Mouse (Mus musculus): ENCODE measurements around the gene Gm5152.
"Not testable (repeated sequence)": the region's sequence is repeated elsewhere in the genome, so short reads cannot be mapped to it uniquely, and the experiment has no call there.

Gm5152 gene

DNA sequence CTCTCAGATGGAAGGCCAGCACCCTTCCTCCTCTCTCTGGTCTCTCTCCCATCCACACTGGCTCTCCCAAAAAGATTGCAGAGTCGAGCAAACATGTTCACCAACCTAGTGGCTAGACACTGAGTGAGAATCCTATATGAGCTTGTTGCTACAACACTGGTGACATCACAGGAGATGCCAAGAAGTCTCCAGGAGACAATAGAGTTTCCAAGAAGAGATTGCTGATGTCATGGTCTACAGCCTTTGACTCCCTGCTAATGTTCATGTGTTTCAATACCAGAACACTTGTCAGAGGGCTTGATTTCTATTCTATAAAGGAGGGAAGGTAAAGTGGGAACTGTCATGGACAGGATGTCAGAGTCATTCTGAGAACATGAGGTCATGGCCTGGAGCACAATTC is at the start of gene Gm5152:
Gm5152 (minus strand) TSS at position 101 of the 400 bp plus-strand sequence.
- DNase-seq (ENCODE audit: low spot score in 2 of 2) = not testable (repeated sequence)

DNA sequence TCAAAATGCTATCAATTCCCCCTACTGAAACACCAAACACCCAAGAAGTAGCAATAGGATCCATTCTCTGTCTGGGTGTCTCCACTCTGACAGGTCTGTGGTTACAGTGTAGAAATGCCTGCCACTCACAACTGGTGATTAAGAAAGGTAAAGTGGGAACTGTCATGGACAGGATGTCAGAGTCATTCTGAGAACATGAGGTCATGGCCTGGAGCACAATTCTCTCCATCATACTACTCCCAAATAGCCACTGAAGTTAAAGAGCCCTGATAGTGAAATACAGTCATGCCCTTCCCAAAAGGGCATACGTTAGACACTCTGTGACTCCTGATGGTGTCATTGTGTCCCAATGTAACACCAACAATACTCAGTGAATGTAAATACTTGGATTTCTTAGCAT is 8.4 kb upstream of the Gm5152 start:
- not testable (repeated sequence) for DNase-seq (ENCODE audit: low spot score in 2 of 2)

DNA sequence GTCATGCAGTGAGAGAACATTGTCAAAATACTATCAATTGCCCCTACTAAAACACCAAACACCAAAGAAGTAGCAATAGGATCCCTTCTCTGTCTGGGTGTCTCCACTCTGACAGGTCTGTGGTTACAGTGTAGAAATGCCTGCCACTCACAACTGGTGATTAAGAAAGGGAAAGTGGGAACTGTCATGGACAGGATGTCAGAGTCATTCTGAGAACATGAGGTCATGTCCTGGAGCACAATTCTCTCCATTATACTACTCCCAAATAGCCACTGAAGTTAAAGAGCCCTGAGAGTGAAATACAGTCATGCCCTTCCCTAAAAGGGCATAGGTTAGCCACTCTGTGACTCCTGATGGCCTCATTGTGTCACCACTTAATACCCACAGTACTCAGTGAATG is 556 bp downstream of the Gm5152 start:
- DNase-seq (ENCODE audit: low spot score in 2 of 2) = not testable (repeated sequence)

DNA sequence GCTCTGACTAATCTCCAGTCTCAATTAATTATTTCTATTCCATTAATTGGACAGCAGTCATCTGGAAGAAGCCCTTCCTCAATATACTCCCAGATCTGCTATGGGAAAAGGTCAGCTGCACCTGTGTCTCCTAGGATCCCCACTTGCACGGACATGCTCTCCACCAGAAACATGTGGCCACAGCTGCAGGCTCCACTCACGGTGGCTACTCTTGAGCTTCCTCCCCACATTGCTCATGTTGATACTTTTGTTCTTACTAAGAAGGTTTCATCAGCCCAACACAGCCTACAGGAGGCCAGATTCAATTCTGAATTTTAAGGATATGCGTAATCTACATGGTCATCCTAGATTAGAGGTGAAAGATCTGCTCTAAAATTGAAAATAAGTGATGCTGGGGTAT is 5.9 kb downstream of the Gm5152 start:
- not testable (repeated sequence) for DNase-seq (ENCODE audit: low spot score in 2 of 2)

- DNase-seq (ENCODE audit: low spot score in 2 of 2) = no peak
These were observed 26.0 kb downstream of the Gm5152 start for GRCm38 (mm10) chr5:10220317-10220716.

DNA sequence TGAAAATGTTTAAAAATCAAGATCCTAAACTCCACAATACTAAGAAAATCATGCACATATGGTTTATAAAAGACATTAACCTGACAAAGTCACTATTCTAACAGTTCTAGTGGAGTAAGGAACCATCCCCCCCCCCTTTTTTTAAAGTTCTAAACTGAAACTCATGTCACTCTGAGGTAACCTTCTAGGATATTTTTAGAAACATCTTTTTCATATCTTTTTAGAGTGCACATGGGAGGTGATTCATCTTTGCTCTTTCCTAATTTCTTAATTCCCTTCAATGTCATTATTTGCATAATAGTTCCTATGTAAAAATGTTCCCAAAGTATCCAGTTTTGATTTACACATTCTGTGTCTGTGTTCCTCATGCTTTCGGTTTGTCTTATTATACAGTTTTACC is 43.3 kb downstream of the Gm5152 start:
- DNase-seq (ENCODE audit: low spot score in 2 of 2) = no peak

DNA sequence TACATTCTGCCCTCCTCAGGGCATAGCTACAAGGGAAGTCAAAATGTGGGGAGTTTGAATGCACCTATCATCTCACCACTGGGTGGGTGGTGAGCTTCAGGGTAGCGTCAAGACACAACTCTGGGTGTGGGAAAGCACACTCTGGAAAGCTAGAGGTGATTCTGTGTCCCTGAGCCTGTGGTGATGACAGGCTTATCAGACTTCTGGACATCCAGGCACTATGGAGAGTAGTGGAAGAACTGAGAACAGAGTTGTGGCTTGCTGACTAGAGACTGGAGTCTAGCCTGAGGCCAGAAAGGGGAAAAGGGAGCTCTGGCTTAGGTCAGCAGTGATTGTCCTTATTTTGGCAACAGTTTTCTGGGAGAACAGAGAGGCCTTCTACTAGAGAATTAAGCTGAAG is 49.4 kb downstream of the Gm5152 start:
- no peak for DNase-seq (ENCODE audit: low spot score in 2 of 2)
